Mouse (Mus musculus) kidney, adult 18-20 months (tissue): Measurements from ENCODE around the gene Tent5c.
A peak's percentile ranks its signal among the peaks of the same experiment; 100 is the strongest.

ENCODE experiments used
- DNase-seq: peaks from one replicate; pipeline ENCODE4 v3.0.0; 2021

The Tent5c gene

GRCm38 (mm10) chr3:100485390-100486132, 3.6 kb downstream of the Tent5c start:
- peak; percentile 18 for DNase-seq

- DNase-seq = no peak
These were observed 6.0 kb downstream of the Tent5c start for GRCm38 (mm10) chr3:100482971-100483610.

- DNase-seq = no peak
These were observed 6.7 kb downstream of the Tent5c start for GRCm38 (mm10) chr3:100482324-100482911.

DNA sequence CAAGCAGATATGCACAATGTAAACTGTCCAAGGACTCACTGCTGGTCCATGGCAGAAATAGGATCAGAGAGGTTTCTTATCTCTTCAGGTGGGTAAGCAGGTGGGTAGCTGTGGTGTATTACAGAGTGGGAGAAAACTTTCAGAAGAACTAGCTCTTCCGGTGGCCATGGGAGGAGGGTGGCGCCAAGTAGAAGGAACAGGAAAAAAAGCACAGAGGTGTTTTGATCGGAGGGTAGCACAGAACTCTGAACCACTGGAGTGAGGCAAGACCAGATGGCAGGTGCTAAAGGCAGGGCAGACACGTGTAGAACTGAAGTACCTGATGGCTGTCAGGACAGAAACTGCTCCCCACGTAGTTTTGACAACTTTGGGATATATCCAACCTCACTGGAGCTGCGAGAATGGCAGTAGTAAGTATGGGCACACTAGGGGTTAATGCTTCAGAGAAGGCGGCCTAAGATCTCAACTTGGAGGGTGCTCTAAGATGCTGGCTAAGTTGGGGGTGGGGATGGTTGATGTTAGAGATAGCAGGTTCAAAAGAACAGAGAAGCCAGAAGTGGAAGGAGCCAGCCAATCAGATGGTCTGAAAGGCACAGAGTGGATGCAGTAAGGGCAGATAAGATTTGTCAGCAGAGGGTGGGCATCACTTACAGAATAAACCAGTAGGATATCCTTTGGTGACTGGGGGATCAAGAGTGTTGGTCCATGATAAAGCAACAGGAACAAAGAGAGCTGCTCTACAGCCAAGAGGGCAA, 8.7 kb downstream of the Tent5c start:
- no peak for DNase-seq

GRCm38 (mm10) chr3:100474950-100475472, 14.1 kb downstream of the Tent5c start:
- DNase-seq = no peak

- DNase-seq = no peak
These were observed 14.6 kb downstream of the Tent5c start for GRCm38 (mm10) chr3:100474536-100474935.

DNA sequence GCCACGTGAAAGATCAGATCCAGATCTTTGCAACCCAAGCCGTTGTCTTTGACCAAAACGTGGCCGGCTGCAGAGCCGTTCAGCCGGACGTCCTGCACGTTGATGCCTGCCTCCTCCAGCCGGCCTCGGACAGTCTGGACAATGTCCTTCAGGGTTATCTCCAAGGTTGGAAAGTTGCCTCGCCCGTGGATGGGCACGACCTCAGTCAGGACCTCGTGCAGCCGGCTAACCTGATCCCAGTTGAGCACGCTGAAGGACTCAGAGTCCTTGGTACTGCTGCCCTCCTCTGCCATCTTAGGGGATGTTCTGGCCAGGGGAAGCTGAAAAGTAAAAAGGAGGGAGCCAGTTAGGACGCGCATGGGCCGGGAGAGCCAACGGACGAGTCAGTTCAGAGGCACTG, 16.0 kb downstream of the Tent5c start:
- DNase-seq = no peak

DNA sequence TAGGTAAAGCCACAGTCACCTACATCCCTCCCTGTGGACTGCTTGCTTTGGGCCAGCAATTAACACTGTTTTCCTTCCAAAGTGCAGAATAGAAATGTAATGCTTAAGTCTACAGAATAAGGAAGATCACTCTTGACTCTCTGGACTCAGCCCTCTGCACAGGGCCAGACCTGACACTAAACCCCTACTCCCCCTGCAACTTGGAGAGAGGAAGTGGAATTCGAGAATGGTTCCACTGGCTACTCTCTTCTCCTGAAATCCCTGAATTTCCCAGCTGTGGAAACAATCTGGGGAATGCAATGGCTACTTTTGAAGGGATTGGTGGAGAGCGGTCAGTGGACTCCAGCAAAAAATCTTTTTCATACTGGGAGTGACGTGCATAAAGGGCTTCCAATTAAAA, 18.2 kb downstream of the Tent5c start:
- no peak for DNase-seq

DNA sequence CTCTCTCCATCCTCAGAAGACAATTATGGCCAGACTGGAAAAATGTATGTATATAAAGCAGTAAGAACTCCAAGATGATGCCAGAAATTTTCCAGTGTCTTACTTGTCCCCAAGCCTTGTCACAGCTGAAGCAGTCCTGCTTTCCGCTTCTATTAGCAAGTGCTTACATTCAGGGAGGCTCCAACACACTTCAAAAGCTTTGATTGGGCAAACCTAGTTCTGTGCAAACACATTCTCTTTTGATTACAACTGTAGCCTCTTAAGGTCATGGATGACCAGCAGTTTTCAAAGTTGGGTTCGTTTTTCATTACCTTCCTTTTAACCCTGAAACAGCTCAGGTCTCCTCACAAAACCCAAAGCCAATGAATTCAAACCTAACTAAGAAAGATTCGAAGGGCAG, 19.0 kb downstream of the Tent5c start:
- DNase-seq = no peak

GRCm38 (mm10) chr3:100466551-100466950, 22.6 kb downstream of the Tent5c start:
- DNase-seq = no peak

DNA sequence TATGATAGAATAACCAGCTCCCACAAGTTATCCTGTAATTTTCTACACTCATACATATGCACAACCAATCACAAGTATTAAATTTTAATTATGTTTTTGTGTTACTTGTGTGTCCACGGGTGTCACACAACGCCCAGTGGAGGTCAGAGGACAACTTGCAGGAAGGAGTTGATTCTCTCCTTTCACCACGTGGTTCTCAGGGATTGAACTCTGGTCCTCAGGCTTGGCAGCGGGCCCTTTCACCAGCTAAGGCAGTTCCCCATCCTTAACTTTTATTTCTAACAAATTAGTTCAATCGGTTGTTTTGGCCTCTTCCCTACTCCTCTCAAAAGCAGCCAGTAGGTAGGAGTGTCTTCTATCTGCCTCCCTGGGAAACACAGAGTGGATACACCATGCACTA, 24.5 kb downstream of the Tent5c start:
- peak; percentile 44 for DNase-seq

DNA sequence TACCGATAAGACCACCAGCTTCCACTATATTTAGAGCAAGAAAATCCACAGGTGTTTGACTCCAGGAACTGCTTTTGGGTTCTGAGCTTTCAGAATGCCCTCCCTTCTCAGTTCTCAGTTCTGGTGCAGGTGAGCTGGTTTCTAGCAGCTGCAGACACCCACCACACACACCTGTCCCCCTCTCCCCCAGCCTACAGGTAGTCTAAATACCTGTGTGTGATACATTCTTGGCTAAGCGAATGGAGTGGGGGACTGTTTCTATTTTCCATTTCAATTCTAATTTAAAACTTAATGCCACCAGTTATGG, 25.2 kb downstream of the Tent5c start:
- no peak for DNase-seq

GRCm38 (mm10) chr3:100463160-100463958, 25.8 kb downstream of the Tent5c start:
- DNase-seq = no peak

DNA sequence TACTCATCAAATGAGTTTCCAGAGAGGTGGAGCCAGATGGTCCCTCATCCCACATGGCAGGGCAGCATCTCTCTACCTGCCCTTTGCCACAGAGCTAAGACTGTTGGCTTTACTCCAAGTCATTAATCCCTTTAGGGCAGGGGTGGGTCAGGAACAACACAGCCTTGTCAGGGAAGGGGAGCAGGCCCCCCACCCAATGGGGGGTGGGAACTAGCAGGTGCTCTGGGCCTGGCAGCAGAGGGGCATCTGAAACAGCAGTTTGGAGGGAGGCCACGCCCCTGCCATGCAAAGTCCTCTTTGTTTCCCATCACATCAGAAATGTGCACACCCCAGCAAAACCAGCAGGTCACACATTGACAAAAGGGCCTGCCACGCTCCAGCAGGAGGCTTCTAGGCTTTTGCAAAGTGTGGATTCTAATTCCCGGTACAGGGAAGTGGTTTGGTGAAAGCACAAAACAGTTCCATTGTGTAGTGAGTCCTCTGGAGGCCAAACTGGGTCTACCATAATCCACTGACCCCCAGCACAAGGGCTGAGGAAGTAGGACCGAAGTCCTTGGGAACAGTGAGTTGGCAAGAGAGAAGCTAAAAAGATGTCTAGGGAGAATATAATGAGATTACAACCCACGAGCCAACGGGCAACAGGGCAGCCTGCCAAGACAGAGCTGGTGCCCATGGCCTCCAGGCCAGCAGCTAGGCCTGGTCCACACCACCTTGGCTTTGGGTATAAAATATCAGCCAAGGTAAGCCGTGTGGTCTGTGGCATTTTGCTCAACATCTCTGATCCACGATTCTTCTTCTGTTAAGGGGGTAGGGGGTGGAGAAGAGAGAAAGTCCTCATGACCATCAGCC, 26.7 kb downstream of the Tent5c start:
- peak; percentile 71 for DNase-seq

- DNase-seq = no peak
These were observed 28.6 kb downstream of the Tent5c start for GRCm38 (mm10) chr3:100460510-100460909.

DNA sequence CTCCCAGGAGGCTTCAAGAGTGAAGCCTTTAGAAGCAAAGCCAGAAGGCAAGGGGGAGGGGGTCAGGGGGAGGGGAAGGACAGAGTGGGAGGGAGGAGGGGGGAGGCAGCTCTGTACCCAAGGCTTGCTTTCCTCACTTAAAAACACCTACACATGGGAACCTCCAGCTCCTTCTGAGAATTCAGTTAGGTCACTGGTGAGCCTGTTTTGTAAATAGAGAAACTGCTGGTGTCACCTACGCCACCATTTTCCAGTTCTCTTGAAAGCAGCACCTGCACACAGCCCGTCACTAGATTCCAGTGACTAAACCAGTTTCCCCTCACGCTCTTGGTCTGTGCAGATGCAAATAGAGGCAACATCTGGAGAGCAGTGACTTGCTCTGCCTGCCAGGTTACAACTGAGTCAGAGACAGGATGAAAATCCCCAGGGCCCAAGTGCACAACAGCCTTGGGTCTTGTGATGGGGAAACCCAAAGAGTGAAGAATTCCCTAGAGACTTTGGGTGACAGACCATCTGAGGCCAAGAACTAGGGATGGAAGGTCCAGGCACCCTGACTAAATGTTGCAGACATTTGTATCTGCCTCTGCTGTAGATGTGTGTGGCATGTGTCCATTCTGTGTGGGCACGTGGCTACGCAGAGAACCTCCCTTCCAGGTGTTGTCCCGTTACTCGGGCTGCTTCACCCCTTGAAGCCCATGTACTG, 45.2 kb downstream of the Tent5c start:
- DNase-seq = no peak

GRCm38 (mm10) chr3:100442499-100442898, 46.6 kb downstream of the Tent5c start:
- DNase-seq = no peak

DNA sequence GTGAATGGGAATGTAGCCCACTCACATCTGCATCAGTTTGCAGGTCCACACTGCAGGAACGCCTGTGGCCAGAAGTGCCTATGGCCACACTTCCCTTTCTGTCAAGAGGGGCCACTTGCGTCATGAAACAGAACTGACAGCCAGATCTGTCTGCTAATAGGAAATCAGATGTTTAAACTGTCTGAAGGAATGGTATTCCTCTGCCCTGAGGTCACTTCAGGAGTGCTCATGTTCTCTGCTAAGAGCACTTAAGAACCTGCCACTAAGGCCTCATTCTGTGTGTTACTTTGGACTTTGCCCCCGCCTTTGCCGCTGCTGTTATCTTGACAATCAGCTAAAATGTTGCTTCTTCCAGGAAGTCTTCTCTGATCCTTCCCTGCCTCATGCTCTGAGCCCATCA, 48.4 kb downstream of the Tent5c start:
- DNase-seq = no peak

- DNase-seq = no peak
These were observed 49.1 kb downstream of the Tent5c start for GRCm38 (mm10) chr3:100440009-100440408.

DNA sequence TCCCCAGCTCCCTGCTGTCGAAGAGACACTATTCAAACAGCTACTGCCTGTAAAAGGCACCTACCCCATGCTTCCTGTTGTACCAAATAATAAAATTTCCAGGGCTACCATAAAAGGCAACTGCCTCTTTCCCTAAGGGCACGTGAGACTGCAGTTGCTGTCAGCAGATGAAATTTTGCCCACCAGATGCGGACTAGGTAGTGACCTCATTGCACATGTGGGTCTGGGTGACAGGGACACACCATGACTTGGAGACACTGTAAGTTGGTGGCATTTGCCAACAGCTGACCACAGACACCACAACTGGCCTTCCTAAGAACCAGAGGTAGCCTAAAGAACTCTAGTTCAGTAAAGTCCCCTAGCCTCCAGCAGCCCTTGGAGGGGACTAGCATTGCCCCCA, 50.0 kb downstream of the Tent5c start:
- no peak for DNase-seq

DNA sequence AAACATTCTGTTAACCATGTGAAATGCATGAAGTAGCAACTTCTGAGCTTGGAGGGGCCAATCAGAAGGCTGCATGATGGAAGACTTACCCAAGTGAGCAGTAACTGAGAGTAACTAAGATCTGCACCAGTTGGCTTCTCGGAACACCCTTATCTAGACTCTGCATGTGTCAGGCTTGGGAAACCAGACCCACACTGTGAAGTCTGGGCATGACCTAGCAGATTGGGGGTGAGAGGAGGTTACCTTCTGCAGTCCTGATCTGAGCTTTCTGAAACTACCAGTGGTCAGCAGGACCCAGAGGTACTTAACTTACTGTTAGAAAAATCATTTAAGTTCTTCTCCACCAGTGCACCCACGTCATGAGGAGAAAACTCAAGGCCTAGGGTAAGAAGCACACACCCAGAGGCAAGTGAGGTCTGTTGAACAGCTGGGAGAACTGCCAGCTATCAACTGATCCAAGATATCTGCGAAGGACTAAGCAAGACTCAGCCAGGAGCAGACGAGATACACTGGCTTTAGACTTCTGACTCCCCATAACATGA, 50.6 kb downstream of the Tent5c start:
- DNase-seq = no peak
